Mouse (Mus musculus): ENCODE data around the gene Gatd1.

Gene Gatd1

GRCm38 (mm10) chr7:141391625-141392551, 22.0 kb downstream of the Gatd1 start, which contains the start of gene Taldo1:
TSS of gene Taldo1 (plus strand) at chr7:141392199.
- DNase-seq (ENCODE audit: low read depth, low spot score): no peak

- no peak for DNase-seq (ENCODE audit: low read depth, low spot score)
These were observed 23.3 kb downstream of the Gatd1 start for GRCm38 (mm10) chr7:141390326-141391259.

GRCm38 (mm10) chr7:141388487-141389109, 25.3 kb downstream of the Gatd1 start:
- DNase-seq (ENCODE audit: low read depth, low spot score): no peak

- DNase-seq (ENCODE audit: low read depth, low spot score): no peak
These were observed 26.0 kb downstream of the Gatd1 start for GRCm38 (mm10) chr7:141387807-141388486.

- no peak for DNase-seq (ENCODE audit: low read depth, low spot score)
These were observed 32.7 kb downstream of the Gatd1 start for GRCm38 (mm10) chr7:141381068-141381835.

- DNase-seq (ENCODE audit: low read depth, low spot score): no peak
These were observed 34.4 kb downstream of the Gatd1 start for GRCm38 (mm10) chr7:141379584-141379983.

GRCm38 (mm10) chr7:141374399-141374798, 39.5 kb downstream of the Gatd1 start:
- no peak for DNase-seq (ENCODE audit: low read depth, low spot score)

- no peak for DNase-seq (ENCODE audit: low read depth, low spot score)
These were observed 40.3 kb downstream of the Gatd1 start for GRCm38 (mm10) chr7:141373611-141374010.

GRCm38 (mm10) chr7:141371942-141372595, 41.9 kb downstream of the Gatd1 start:
- DNase-seq (ENCODE audit: low read depth, low spot score): no peak

- DNase-seq (ENCODE audit: low read depth, low spot score): no peak
These were observed 44.0 kb downstream of the Gatd1 start for GRCm38 (mm10) chr7:141369918-141370317.

- no peak for DNase-seq (ENCODE audit: low read depth, low spot score)
These were observed 46.6 kb downstream of the Gatd1 start for GRCm38 (mm10) chr7:141367358-141367757.

- DNase-seq (ENCODE audit: low read depth, low spot score): no peak
These were observed 48.9 kb downstream of the Gatd1 start for GRCm38 (mm10) chr7:141365049-141365445.

GRCm38 (mm10) chr7:141364349-141365048, 49.4 kb downstream of the Gatd1 start:
- no peak for DNase-seq (ENCODE audit: low read depth, low spot score)

- DNase-seq (ENCODE audit: low read depth, low spot score): no peak
These were observed 50.2 kb downstream of the Gatd1 start for GRCm38 (mm10) chr7:141363752-141364125.

GRCm38 (mm10) chr7:141363106-141363751, 50.7 kb downstream of the Gatd1 start:
- peak; percentile 22 for DNase-seq (ENCODE audit: low read depth, low spot score)

- no peak for DNase-seq (ENCODE audit: low read depth, low spot score)
These were observed 52.4 kb downstream of the Gatd1 start for GRCm38 (mm10) chr7:141361510-141361909.

Data from brain, embryonic 18.5 days (tissue).